Mouse (Mus musculus) midbrain, postnatal 0 days (tissue): ENCODE results near the gene Eif4a1. TPM values are rescaled to one million over a fixed set of nuclear protein-coding genes. Genes with fewer than 3 reads are reported as not detected.
A peak's percentile ranks its signal among the peaks of the same experiment; 100 is the strongest.

Experiments used
- ATAC-seq: fragments of 200-750 bp; cut with Nextera tagmentation; 2 replicates; pipeline ENCODE4 v1.8.0; 2017; ENCODE audit warnings: moderate number of reproducible peaks, mild to moderate bottlenecking, moderate TSS enrichment, moderate library complexity; ENCODE audit not compliant: low FRiP score
- DNase-seq: peaks from one replicate; pipeline ENCODE4 v3.0.0-alpha.2; 2015; ENCODE audit warnings: low spot score
- H3K27ac ChIP-seq: fragments of 300-500 bp; sonication (generic); 2 replicates; pipeline ENCODE4 v1.5.1; 2014; ENCODE audit warnings: low read depth, mild to moderate bottlenecking, low read length, mixed read lengths
- H3K27me3 ChIP-seq: fragments of 300-500 bp; sonication (generic); 2 replicates; pipeline ENCODE4 v1.6.1; 2014; ENCODE audit warnings: low read length, control low read depth, mixed read lengths; ENCODE audit not compliant: insufficient read depth
- H3K36me3 ChIP-seq: fragments of 300-500 bp; sonication (generic); 2 replicates; pipeline ENCODE4 v1.6.1; 2014; ENCODE audit warnings: low read length, control low read depth, mixed read lengths; ENCODE audit not compliant: insufficient read depth
- H3K4me1 ChIP-seq: fragments of 300-500 bp; sonication (generic); 2 replicates; pipeline ENCODE4 v1.6.1; 2014; ENCODE audit warnings: mild to moderate bottlenecking, control low read depth, antibody characterized with exemption, low read length, mixed read lengths; ENCODE audit not compliant: insufficient read depth
- H3K4me2 ChIP-seq: fragments of 300-500 bp; sonication (generic); 2 replicates; pipeline ENCODE4 v1.6.1; 2014; ENCODE audit warnings: low read depth, mild to moderate bottlenecking, low read length, mixed read lengths; ENCODE audit not compliant: poor library complexity, severe bottlenecking
- H3K4me3 ChIP-seq: fragments of 300-500 bp; sonication (generic); 2 replicates; pipeline ENCODE4 v1.5.1; 2014; ENCODE audit warnings: low read depth, mild to moderate bottlenecking, low read length, moderate library complexity
- H3K9ac ChIP-seq: fragments of 300-500 bp; sonication (generic); replicated peaks from 2 replicates; pipeline ENCODE4 v1.6.1; 2014; ENCODE audit warnings: mild to moderate bottlenecking, low read length, moderate library complexity, mixed read lengths; ENCODE audit not compliant: poor library complexity, severe bottlenecking
- H3K9me3 ChIP-seq: fragments of 300-500 bp; sonication (generic); 2 replicates; pipeline ENCODE4 v1.6.1; 2016; ENCODE audit warnings: low read length, control low read depth
- CTCF ChIP-seq: IDR thresholded peaks from 2 replicates; pipeline ENCODE4 v1.5.1; 2016; ENCODE audit warnings: antibody characterized with exemption, mild to moderate bottlenecking
- WGBS: fragments of 180-500 bp; shearing (Covaris S2); extraction: QIAGEN DNeasy Blood & Tissue Kit; methylation state at CpG from one replicate; pipeline ENCODE4 v1.1.7; 2014; 5-methylcytosine and 5-hydroxymethylcytosine counted together
- polyA plus RNA-seq: library from polyadenylated mRNA; unstranded; fragments of >200 nt; fragmentation: Nextera tagmentation; extraction: Ambion mirVana; gene quantifications from 2 replicates; pipeline ENCODE4 v1.2.1, GENCODE M21; 2015
- total RNA-seq: library from RNA; depleted of rRNA; stranded (reverse); fragments of >200 nt; gene quantifications from 2 replicates; pipeline ENCODE4 v1.2.3, GENCODE M21; 2014

The Eif4a1 gene
- total and polyA plus RNA-seq, 2 experiments from 2014 or later, result 502 to 793 TPM

DNA sequence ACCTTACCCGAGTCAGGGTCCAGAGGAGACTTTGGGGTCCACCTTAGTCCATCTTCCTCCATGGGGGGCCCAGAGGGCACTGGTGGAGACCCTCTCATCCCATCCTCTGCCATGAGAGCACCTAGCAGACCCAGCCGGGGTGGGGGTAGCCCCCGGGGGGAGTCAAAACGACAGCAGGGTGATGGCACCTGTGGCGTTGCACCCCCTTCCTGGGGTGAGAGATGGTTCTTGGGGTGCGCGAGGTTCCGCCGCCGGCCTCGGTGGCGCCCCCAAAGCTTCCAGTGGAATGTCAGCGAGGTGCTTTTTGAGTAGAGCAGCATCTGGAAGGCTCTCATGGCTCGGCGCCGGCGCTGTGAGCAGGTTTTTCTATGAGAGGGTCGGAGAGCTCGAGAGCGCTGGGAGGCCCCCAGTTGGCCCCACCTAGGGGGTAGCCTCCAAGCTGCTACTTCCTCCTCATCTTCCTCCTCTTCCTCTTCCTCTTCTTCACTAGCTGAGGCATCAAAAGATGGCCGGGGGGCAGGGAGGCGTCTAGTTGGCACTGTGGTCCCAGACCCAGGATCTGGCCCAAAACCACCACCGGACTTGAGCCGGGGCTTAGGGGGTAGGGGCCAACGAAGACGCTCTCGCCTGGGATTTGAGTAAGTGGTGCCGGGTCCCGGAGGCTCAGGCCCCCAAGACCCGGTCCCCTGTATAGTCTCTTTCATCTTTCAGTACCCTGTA lies 8.1 kb upstream of the Eif4a1 start:
- DNase-seq (no peak), ATAC-seq (no peak)
- Histone ChIP-seq H3K9me3 (no peaks in the 10 kb centered on the region), H3K4me2 (peak overlapping the region; percentile 91), H3K36me3 (peaks cover 21% of the 10 kb centered on the region), H3K4me1 (peaks cover 11% of the 10 kb centered on the region), H3K27me3 (no peaks in the 10 kb centered on the region), H3K27ac (no peak overlapping the region), H3K4me3 (peak overlapping the region; percentile 75), H3K9ac (peak overlapping the region; percentile 86; the same call in 1 of the 2 replicates)
- TF ChIP-seq CTCF, result no peak
- WGBS, result 91% methylated on average over 30 of the region's 30 CpGs

DNA sequence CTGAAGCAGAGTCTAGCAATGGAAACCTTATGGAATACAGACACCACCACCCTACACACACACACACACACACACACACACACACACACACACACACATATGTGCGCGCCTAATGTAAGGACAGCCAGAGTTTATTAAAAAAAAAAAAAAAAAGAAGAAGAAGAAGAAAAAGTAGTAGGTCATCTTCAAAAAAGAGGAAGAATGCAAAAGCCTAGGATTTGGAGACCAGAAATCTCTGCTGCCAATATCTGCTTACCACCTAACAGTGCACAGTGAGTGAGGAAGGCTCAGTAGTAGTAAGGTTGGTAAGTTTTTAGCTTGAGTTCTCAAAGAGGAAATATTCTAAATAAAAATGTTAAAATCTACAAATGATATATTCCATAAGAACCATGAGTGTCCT lies 6.9 kb upstream of the Eif4a1 start:
- 96% methylated on average over 2 of the region's 2 CpGs for WGBS
- DNase-seq, result no peak
- Histone ChIP-seq H3K27me3 (no peaks in the 10 kb centered on the region), H3K27ac (no peak overlapping the region), H3K4me3 (no peak overlapping the region), H3K36me3 (peaks cover 28% of the 10 kb centered on the region), H3K4me2 (no peak overlapping the region), H3K9ac (0 out of 2 replicates have a peak overlapping the region, but pooled peaks have one; percentile 29), H3K9me3 (no peaks in the 10 kb centered on the region), H3K4me1 (peaks cover 11% of the 10 kb centered on the region)
- TF ChIP-seq CTCF, result no peak
- ATAC-seq, result no peak

DNA sequence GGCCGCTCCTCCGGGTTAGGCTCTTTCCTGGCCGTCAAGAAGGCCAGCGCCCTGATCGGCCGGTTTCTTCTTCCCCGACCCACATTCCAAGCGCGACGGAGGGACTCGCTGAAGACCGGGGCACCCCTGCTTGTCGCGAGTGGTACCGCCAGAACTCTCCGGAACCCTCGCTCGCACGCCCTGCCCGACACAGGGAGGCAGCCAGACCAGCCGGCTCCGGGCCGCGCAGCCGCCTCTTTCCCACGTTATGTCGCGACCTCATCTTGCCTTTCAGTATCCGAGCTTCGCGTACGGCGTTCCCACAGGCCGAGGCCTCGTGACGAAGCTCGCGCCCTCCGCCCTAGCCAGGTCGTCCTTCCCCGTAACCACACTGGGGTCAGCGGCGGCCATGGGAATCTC lies 498 bp downstream of the Eif4a1 start:
- peak overlapping the region; percentile 99 for H3K27ac ChIP-seq
- no peaks in the 10 kb centered on the region for H3K9me3 ChIP-seq
- H3K4me3 ChIP-seq, result peak overlapping the region; percentile 98
- DNase-seq (no peak), ATAC-seq (peak; percentile 20; the same call in 1 of the 2 replicates)
- 0 out of 2 replicates have a peak, but pooled peaks cover 6% of the 10 kb centered on the region for H3K4me1 ChIP-seq
- H3K36me3 ChIP-seq, result peaks cover 41% of the 10 kb centered on the region
- no peak for TF ChIP-seq CTCF
- WGBS, result under 1% methylated on average over 43 of the region's 43 CpGs
- H3K9ac ChIP-seq, result peak overlapping the region; percentile 100
- peak overlapping the region; percentile 83 for H3K4me2 ChIP-seq
- H3K27me3 ChIP-seq, result no peaks in the 10 kb centered on the region

DNA sequence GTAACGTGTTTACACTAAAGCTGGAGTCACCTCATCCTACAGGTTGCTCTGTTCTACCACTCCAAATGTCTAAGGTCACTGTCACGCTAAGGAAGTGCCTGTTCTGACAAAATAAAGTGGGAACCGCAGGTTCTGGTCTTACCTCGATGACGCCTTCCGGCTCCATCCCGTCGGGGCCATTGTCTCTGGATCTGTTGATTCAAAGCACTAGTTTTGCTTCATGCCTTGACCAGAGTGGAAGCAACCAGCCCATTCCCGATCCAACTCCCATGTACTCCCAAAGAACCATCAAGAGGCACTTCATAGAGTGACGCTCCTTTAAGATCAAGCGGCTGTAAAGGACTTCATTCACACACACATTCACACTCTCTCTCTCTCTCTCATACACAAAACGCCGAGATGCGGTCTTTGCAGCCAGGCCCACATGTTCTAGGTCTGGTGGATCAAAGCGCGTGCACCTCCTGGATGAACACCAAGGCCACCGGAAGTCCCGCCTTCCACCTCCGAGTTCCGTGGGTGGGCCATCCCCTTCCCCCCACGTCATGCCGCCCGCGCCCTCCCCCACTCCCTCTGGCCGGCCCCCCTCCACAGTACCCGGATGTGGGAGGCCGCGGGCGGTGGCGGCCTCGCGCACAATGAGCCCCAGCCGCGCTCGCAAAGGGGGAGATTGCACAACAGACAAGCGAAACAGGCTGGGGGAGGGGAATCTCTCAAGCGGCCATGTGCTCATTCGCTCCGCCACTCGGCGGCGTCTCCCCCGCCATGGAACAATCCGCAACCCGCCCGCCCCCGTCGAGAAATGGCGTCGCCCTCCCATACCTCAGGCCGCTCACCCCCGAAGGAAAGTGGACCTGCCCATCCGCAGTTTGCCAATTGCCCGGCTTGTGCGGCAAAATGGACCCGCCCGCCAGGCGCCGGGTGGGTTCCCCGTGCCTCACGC lies 1.2 kb downstream of the Eif4a1 start:
- H3K9me3 ChIP-seq, result no peaks in the 10 kb centered on the region
- H3K36me3 ChIP-seq, result peaks cover 41% of the 10 kb centered on the region
- peak overlapping the region; percentile 83 for H3K4me2 ChIP-seq
- H3K4me1 ChIP-seq, result 0 out of 2 replicates have a peak, but pooled peaks cover 6% of the 10 kb centered on the region
- peak overlapping the region; percentile 99 for H3K27ac ChIP-seq
- peak overlapping the region; percentile 100 for H3K9ac ChIP-seq
- peak; percentile 87 for ATAC-seq
- peak overlapping the region; percentile 98 for H3K4me3 ChIP-seq
- DNase-seq, result peak; percentile 99
- 2% methylated on average over 52 of the region's 61 CpGs for WGBS
- H3K27me3 ChIP-seq, result no peaks in the 10 kb centered on the region
- TF ChIP-seq CTCF, result no peak

DNA sequence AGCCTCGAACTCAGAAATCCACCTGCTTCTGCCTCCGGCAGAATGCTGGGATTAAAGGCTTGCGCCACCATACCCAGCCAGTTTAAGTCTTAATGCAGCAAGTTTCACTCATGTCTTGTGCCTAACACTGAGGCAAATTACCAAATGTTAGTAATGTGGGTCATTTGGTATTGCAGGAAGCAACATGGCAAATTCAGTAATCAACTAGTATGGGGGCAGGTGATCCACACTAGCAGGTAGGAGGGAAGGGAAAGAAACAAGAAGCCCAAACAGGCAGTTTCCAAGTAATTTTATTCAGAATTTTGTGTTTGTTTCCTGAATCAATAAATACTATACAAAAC lies 5.6 kb downstream of the Eif4a1 start:
- 82% methylated on average over 3 of the region's 3 CpGs for WGBS
- Histone ChIP-seq H3K36me3 (peaks cover 46% of the 10 kb centered on the region), H3K4me3 (no peak overlapping the region), H3K4me2 (no peak overlapping the region), H3K27me3 (no peaks in the 10 kb centered on the region), H3K4me1 (0 out of 2 replicates have a peak, but pooled peaks cover 7% of the 10 kb centered on the region), H3K9me3 (no peaks in the 10 kb centered on the region), H3K9ac (no peak overlapping the region), H3K27ac (no peak overlapping the region)
- DNase-seq (no peak), ATAC-seq (no peak)
- no peak for TF ChIP-seq CTCF
